Mouse (Mus musculus) intestine, embryonic 14.5 days (tissue): ENCODE results near the gene Raet1e. TPM values are rescaled to one million over a fixed set of nuclear protein-coding genes. Genes with fewer than 3 reads are reported as not detected.

ENCODE experiments used
- ATAC-seq: fragments of 200-750 bp; cut with Nextera tagmentation; replicated peaks from 2 replicates; pipeline ENCODE4 v1.8.0; 2017; ENCODE audit warnings: low read depth, moderate number of reproducible peaks, moderate TSS enrichment, moderate library complexity; ENCODE audit not compliant: low FRiP score, low TSS enrichment
- DNase-seq: peaks from one replicate; pipeline ENCODE4 v3.0.0-alpha.2; 2018; ENCODE audit warnings: low spot score
- H3K27ac ChIP-seq: fragments of 300-500 bp; sonication (generic); 2 replicates; pipeline ENCODE4 v1.5.1; 2014; ENCODE audit warnings: low read depth, mild to moderate bottlenecking, control low read depth
- H3K27me3 ChIP-seq: fragments of 300-500 bp; sonication (generic); replicated peaks from 2 replicates; pipeline ENCODE4 v1.6.1; 2014; ENCODE audit warnings: low read length, control low read depth; ENCODE audit not compliant: control insufficient read depth, insufficient read depth
- H3K36me3 ChIP-seq: fragments of 300-500 bp; sonication (generic); 2 replicates; pipeline ENCODE4 v1.6.1; 2014; ENCODE audit warnings: low read length, control low read depth; ENCODE audit not compliant: control insufficient read depth, insufficient read depth
- H3K4me1 ChIP-seq: fragments of 300-500 bp; sonication (generic); replicated peaks from 2 replicates; pipeline ENCODE4 v1.6.1; 2014; ENCODE audit warnings: low read length, control low read depth, mixed read lengths; ENCODE audit not compliant: control insufficient read depth, insufficient read depth
- H3K4me2 ChIP-seq: fragments of 300-500 bp; sonication (generic); 2 replicates; pipeline ENCODE4 v1.6.1; 2014; ENCODE audit warnings: low read length
- H3K4me3 ChIP-seq: fragments of 300-500 bp; sonication (generic); 2 replicates; pipeline ENCODE4 v1.5.1; 2014; ENCODE audit warnings: low read depth, low read length, control low read depth, mixed read lengths
- H3K9ac ChIP-seq: fragments of 300-500 bp; sonication (generic); 2 replicates; pipeline ENCODE4 v1.6.1; 2014; ENCODE audit warnings: mild to moderate bottlenecking, low read length
- H3K9me3 ChIP-seq: fragments of 300-500 bp; sonication (generic); 2 replicates; pipeline ENCODE4 v1.6.1; 2016; ENCODE audit warnings: low read length, control low read depth; ENCODE audit not compliant: control insufficient read depth
- WGBS: fragments of 180-500 bp; shearing (Covaris S2); extraction: QIAGEN DNeasy Blood & Tissue Kit; methylation state at CpG from one replicate; pipeline ENCODE4 v1.1.7; 2014; 5-methylcytosine and 5-hydroxymethylcytosine counted together
- polyA plus RNA-seq: library from polyadenylated mRNA; unstranded; fragments of >200 nt; fragmentation: Nextera tagmentation; extraction: Ambion mirVana; gene quantifications from 2 replicates; pipeline ENCODE4 v1.2.1, GENCODE M21; 2014

The Raet1e gene
- polyA plus RNA-seq, 1 experiment from 2014 or later: 4.7 TPM

GRCm38 (mm10) chr10:22282816-22283215 is 124.4 kb downstream of the Raet1e start:
- DNase-seq: no peak
- 45% methylated on average over 6 of the region's 6 CpGs for WGBS
- ATAC-seq: no peak
- Histone ChIP-seq H3K27me3 (no peaks in the 10 kb centered on the region), H3K4me3 (no peak overlapping the region), H3K4me2 (no peak overlapping the region), H3K9ac (no peak overlapping the region), H3K27ac (no peak overlapping the region), H3K4me1 (no peaks in the 10 kb centered on the region), H3K9me3 (no peaks in the 10 kb centered on the region), H3K36me3 (no peaks in the 10 kb centered on the region)

DNA sequence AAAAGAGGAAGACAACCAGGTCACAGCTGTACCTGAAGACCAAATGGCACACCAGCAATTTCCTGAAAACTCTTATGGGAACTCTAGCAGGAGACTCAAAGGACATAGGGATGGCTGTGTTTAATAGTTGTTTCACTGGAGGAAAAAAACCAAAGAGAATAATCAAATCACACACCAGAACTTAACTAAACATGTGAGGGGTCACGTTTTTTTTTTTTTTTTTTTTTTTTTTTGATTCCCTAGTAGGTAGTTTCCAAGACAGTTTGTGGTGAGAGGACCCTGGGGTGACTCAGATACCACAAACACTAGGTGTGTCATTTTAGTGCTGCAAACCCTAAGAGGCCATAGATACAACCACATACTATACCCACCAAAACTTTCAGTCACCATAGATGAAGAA is 137.3 kb downstream of the Raet1e start:
- Histone ChIP-seq H3K27ac (no peak overlapping the region), H3K27me3 (no peaks in the 10 kb centered on the region), H3K9ac (no peak overlapping the region), H3K4me3 (no peak overlapping the region), H3K4me2 (no peak overlapping the region), H3K9me3 (no peaks in the 10 kb centered on the region), H3K4me1 (no peaks in the 10 kb centered on the region), H3K36me3 (no peaks in the 10 kb centered on the region)
- DNase-seq: no peak
- ATAC-seq: no peak
- WGBS: 0% methylated on average over 1 of the region's 1 CpGs

GRCm38 (mm10) chr10:22297033-22297762 is 138.8 kb downstream of the Raet1e start:
- Histone ChIP-seq H3K36me3 (no peaks in the 10 kb centered on the region), H3K4me1 (no peaks in the 10 kb centered on the region), H3K27me3 (no peaks in the 10 kb centered on the region), H3K9ac (no peak overlapping the region), H3K4me2 (no peak overlapping the region), H3K27ac (no peak overlapping the region), H3K4me3 (no peak overlapping the region), H3K9me3 (no peaks in the 10 kb centered on the region)
- DNase-seq (no peak), ATAC-seq (no peak)
- WGBS: 73% methylated on average over 5 of the region's 5 CpGs

DNA sequence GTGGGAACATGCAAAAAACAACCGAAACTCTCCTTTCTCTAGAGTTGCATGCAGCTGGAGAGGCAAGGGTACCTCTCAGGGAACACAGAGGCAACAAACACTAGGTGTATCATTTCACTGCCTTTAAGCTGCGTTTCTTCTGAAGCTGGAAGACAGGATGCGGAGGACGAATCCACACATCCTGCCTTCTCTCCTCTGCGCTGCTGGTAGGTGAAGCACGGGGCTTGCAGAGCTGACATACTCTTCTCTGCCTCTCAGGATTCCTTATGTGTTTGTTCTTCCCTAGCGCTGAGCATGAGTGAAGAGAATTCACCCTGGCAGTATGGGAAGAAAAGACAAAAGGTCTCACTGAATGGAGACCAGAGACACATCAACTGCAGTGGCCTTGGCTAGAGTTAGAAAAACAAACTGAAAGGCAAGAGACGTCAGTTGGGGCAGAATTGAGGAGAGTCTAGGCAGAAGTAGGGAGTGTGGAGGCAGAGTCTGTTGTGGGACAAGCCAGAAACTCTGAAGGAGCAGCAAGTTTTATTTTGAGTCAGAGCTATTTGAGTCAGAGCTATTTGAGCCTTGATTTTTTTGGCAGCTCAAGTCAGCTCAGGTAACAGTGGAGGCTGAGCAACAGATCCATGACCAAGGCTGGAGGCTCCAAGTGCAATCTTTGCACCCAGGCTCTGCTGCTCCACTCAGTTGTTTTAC is 139.5 kb downstream of the Raet1e start:
- Histone ChIP-seq H3K4me3 (no peak overlapping the region), H3K9me3 (no peaks in the 10 kb centered on the region), H3K9ac (no peak overlapping the region), H3K4me1 (no peaks in the 10 kb centered on the region), H3K4me2 (no peak overlapping the region), H3K36me3 (no peaks in the 10 kb centered on the region), H3K27me3 (no peaks in the 10 kb centered on the region), H3K27ac (no peak overlapping the region)
- WGBS: 62% methylated on average over 8 of the region's 8 CpGs
- ATAC-seq (no peak), DNase-seq (no peak)

- DNase-seq: no peak
- 84% methylated on average over 2 of the region's 2 CpGs for WGBS
- H3K27ac ChIP-seq: no peak overlapping the region
- no peak overlapping the region for H3K9ac ChIP-seq
- H3K4me2 ChIP-seq: no peak overlapping the region
- H3K4me3 ChIP-seq: no peak overlapping the region
- H3K4me1 ChIP-seq: no peaks in the 10 kb centered on the region
- no peak for ATAC-seq
- no peaks in the 10 kb centered on the region for H3K9me3 ChIP-seq
- no peaks in the 10 kb centered on the region for H3K27me3 ChIP-seq
- H3K36me3 ChIP-seq: no peaks in the 10 kb centered on the region
Observed at GRCm38 (mm10) chr10:22299324-22299723, 141.0 kb downstream of the Raet1e start.

DNA sequence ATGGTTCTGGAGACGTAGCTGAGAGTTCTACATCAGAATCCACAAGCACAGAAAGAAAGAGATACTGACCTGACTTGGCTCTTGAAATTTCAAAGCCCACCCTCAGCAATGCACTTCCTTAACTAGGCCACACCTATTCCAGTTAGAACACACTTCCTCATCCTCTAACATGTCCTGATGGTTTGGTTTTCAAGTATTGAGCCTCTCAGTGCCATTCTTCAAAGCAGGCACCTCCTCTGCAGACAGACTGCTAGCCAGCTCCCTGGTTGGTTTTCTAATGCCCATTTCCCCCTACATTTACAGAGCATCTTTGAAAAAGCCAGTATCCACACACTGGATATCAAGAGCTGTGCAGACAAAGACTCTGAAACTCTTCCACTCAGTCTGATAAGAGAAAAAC is 143.3 kb downstream of the Raet1e start:
- no peak overlapping the region for H3K4me3 ChIP-seq
- ATAC-seq: no peak
- H3K9me3 ChIP-seq: no peaks in the 10 kb centered on the region
- no peaks in the 10 kb centered on the region for H3K36me3 ChIP-seq
- H3K4me1 ChIP-seq: no peaks in the 10 kb centered on the region
- 88% methylated on average over 1 of the region's 1 CpGs for WGBS
- H3K27ac ChIP-seq: no peak overlapping the region
- no peaks in the 10 kb centered on the region for H3K27me3 ChIP-seq
- H3K9ac ChIP-seq: no peak overlapping the region
- no peak for DNase-seq
- no peak overlapping the region for H3K4me2 ChIP-seq

- no peak for DNase-seq
- Histone ChIP-seq H3K4me1 (no peaks in the 10 kb centered on the region), H3K9me3 (no peaks in the 10 kb centered on the region), H3K4me3 (no peak overlapping the region), H3K36me3 (no peaks in the 10 kb centered on the region), H3K4me2 (no peak overlapping the region), H3K27me3 (no peaks in the 10 kb centered on the region), H3K27ac (no peak overlapping the region), H3K9ac (no peak overlapping the region)
- WGBS: 79% methylated on average over 5 of the region's 5 CpGs
- ATAC-seq: no peak
Observed at GRCm38 (mm10) chr10:22302344-22303057, 144.1 kb downstream of the Raet1e start.

DNA sequence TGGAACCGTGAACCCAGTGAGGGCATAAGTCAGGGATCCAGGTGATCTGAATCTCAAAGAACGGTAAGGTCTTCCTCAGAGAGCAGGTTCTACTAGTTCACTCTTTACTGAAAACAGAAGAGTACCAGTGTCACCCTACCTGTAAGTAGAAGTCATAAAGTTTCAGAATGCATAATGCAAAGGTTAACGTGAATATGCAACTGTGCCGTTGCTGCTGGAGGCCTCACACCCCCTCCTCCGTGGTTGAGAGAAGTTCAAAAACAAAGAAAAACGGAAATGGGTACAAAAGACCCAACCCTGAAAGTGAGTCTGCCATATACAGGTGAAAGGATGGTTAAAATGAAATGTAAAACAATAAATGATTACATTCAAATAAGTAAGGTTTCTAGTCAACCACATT is 145.4 kb downstream of the Raet1e start:
- 87% methylated on average over 6 of the region's 6 CpGs for WGBS

More for the DNA sequence above, 145.4 kb downstream of the Raet1e start:
- DNase-seq: no peak
- H3K4me2 ChIP-seq: no peak overlapping the region
- no peak overlapping the region for H3K4me3 ChIP-seq
- no peak overlapping the region for H3K9ac ChIP-seq
- H3K9me3 ChIP-seq: no peaks in the 10 kb centered on the region
- H3K36me3 ChIP-seq: no peaks in the 10 kb centered on the region
- H3K27ac ChIP-seq: no peak overlapping the region
- no peaks in the 10 kb centered on the region for H3K4me1 ChIP-seq
- no peaks in the 10 kb centered on the region for H3K27me3 ChIP-seq
- no peak for ATAC-seq
